Mouse (Mus musculus): ENCODE measurements around the gene Papola. TPM values are rescaled to one million over a fixed set of nuclear protein-coding genes. Genes with fewer than 3 reads are reported as not detected.

Papola gene
- polyA plus RNA-seq, 1 experiment from 2014 or later, result 197 TPM

GRCm38 (mm10) chr12:105787626-105788025 lies 3.1 kb downstream of the Papola start:
- ATAC-seq (ENCODE audit: low FRiP score, low TSS enrichment), result no peak
- H3K27me3 ChIP-seq (ENCODE audit: control insufficient read depth, insufficient read depth, low read length), result no peaks in the 10 kb centered on the region
- no peaks in the 10 kb centered on the region for H3K36me3 ChIP-seq (ENCODE audit: control insufficient read depth, insufficient read depth, low read length)
- H3K27ac ChIP-seq (ENCODE audit: low read depth, low read length), result no peak overlapping the region
- no peak overlapping the region for H3K9ac ChIP-seq (ENCODE audit: low read depth, low read length)
- no peak overlapping the region for H3K4me2 ChIP-seq (replicated peaks; ENCODE audit: low read depth, low read length)
- 97% methylated on average over 2 of the region's 2 CpGs for WGBS
- H3K4me1 ChIP-seq (ENCODE audit: control insufficient read depth, insufficient read depth, low read length), result peaks cover 13% of the 10 kb centered on the region
- no peak overlapping the region for H3K4me3 ChIP-seq (ENCODE audit: low read length)
- no peaks in the 10 kb centered on the region for H3K9me3 ChIP-seq (ENCODE audit: control insufficient read depth, low read length)

GRCm38 (mm10) chr12:105789885-105790284 lies 5.4 kb downstream of the Papola start:
- WGBS, result 93% methylated on average over 6 of the region's 6 CpGs
- Histone ChIP-seq H3K27ac (ENCODE audit: low read depth, low read length) (no peak overlapping the region), H3K36me3 (ENCODE audit: control insufficient read depth, insufficient read depth, low read length) (0 out of 2 replicates have a peak, but pooled peaks cover 3% of the 10 kb centered on the region), H3K9ac (ENCODE audit: low read depth, low read length) (no peak overlapping the region), H3K4me2 (replicated peaks; ENCODE audit: low read depth, low read length) (no peak overlapping the region), H3K4me3 (ENCODE audit: low read length) (no peak overlapping the region), H3K27me3 (ENCODE audit: control insufficient read depth, insufficient read depth, low read length) (no peaks in the 10 kb centered on the region), H3K9me3 (ENCODE audit: control insufficient read depth, low read length) (no peaks in the 10 kb centered on the region), H3K4me1 (ENCODE audit: control insufficient read depth, insufficient read depth, low read length) (peaks cover 13% of the 10 kb centered on the region)
- ATAC-seq (ENCODE audit: low FRiP score, low TSS enrichment), result no peak

GRCm38 (mm10) chr12:105794896-105795295 lies 10.4 kb downstream of the Papola start:
- no peaks in the 10 kb centered on the region for H3K9me3 ChIP-seq (ENCODE audit: control insufficient read depth, low read length)
- no peaks in the 10 kb centered on the region for H3K4me1 ChIP-seq (ENCODE audit: control insufficient read depth, insufficient read depth, low read length)
- no peak overlapping the region for H3K27ac ChIP-seq (ENCODE audit: low read depth, low read length)
- H3K27me3 ChIP-seq (ENCODE audit: control insufficient read depth, insufficient read depth, low read length), result no peaks in the 10 kb centered on the region
- H3K36me3 ChIP-seq (ENCODE audit: control insufficient read depth, insufficient read depth, low read length), result peaks cover 10% of the 10 kb centered on the region
- H3K9ac ChIP-seq (ENCODE audit: low read depth, low read length), result no peak overlapping the region
- H3K4me3 ChIP-seq (ENCODE audit: low read length), result no peak overlapping the region
- H3K4me2 ChIP-seq (replicated peaks; ENCODE audit: low read depth, low read length), result no peak overlapping the region
- WGBS, result 83% methylated on average over 2 of the region's 2 CpGs
- no peak for ATAC-seq (ENCODE audit: low FRiP score, low TSS enrichment)

GRCm38 (mm10) chr12:105798001-105798400 lies 13.5 kb downstream of the Papola start:
- H3K36me3 ChIP-seq (ENCODE audit: control insufficient read depth, insufficient read depth, low read length), result peaks cover 29% of the 10 kb centered on the region
- ATAC-seq (ENCODE audit: low FRiP score, low TSS enrichment), result no peak
- no peaks in the 10 kb centered on the region for H3K27me3 ChIP-seq (ENCODE audit: control insufficient read depth, insufficient read depth, low read length)
- no peak overlapping the region for H3K27ac ChIP-seq (ENCODE audit: low read depth, low read length)
- no peak overlapping the region for H3K9ac ChIP-seq (ENCODE audit: low read depth, low read length)
- no peak overlapping the region for H3K4me2 ChIP-seq (replicated peaks; ENCODE audit: low read depth, low read length)
- H3K9me3 ChIP-seq (ENCODE audit: control insufficient read depth, low read length), result no peaks in the 10 kb centered on the region
- H3K4me3 ChIP-seq (ENCODE audit: low read length), result no peak overlapping the region
- H3K4me1 ChIP-seq (ENCODE audit: control insufficient read depth, insufficient read depth, low read length), result no peaks in the 10 kb centered on the region

GRCm38 (mm10) chr12:105805790-105806189 lies 21.3 kb downstream of the Papola start:
- 97% methylated on average over 3 of the region's 3 CpGs for WGBS
- Histone ChIP-seq H3K4me1 (ENCODE audit: control insufficient read depth, insufficient read depth, low read length) (no peaks in the 10 kb centered on the region), H3K4me2 (replicated peaks; ENCODE audit: low read depth, low read length) (no peak overlapping the region), H3K4me3 (ENCODE audit: low read length) (no peak overlapping the region), H3K9me3 (ENCODE audit: control insufficient read depth, low read length) (no peaks in the 10 kb centered on the region), H3K27me3 (ENCODE audit: control insufficient read depth, insufficient read depth, low read length) (no peaks in the 10 kb centered on the region), H3K36me3 (ENCODE audit: control insufficient read depth, insufficient read depth, low read length) (peaks cover 81% of the 10 kb centered on the region), H3K27ac (ENCODE audit: low read depth, low read length) (no peak overlapping the region), H3K9ac (ENCODE audit: low read depth, low read length) (no peak overlapping the region)
- ATAC-seq (ENCODE audit: low FRiP score, low TSS enrichment), result no peak

GRCm38 (mm10) chr12:105806205-105806604 lies 21.7 kb downstream of the Papola start:
- Histone ChIP-seq H3K27me3 (ENCODE audit: control insufficient read depth, insufficient read depth, low read length) (no peaks in the 10 kb centered on the region), H3K4me1 (ENCODE audit: control insufficient read depth, insufficient read depth, low read length) (no peaks in the 10 kb centered on the region), H3K4me3 (ENCODE audit: low read length) (no peak overlapping the region), H3K9me3 (ENCODE audit: control insufficient read depth, low read length) (no peaks in the 10 kb centered on the region), H3K36me3 (ENCODE audit: control insufficient read depth, insufficient read depth, low read length) (peaks cover 80% of the 10 kb centered on the region), H3K27ac (ENCODE audit: low read depth, low read length) (no peak overlapping the region), H3K4me2 (replicated peaks; ENCODE audit: low read depth, low read length) (no peak overlapping the region), H3K9ac (ENCODE audit: low read depth, low read length) (no peak overlapping the region)
- ATAC-seq (ENCODE audit: low FRiP score, low TSS enrichment), result no peak
- WGBS, result 95% methylated on average over 3 of the region's 3 CpGs

GRCm38 (mm10) chr12:105807416-105807815 lies 22.9 kb downstream of the Papola start:
- Histone ChIP-seq H3K36me3 (ENCODE audit: control insufficient read depth, insufficient read depth, low read length) (peaks cover 86% of the 10 kb centered on the region), H3K27ac (ENCODE audit: low read depth, low read length) (no peak overlapping the region), H3K4me1 (ENCODE audit: control insufficient read depth, insufficient read depth, low read length) (no peaks in the 10 kb centered on the region), H3K4me2 (replicated peaks; ENCODE audit: low read depth, low read length) (no peak overlapping the region), H3K4me3 (ENCODE audit: low read length) (no peak overlapping the region), H3K9me3 (ENCODE audit: control insufficient read depth, low read length) (no peaks in the 10 kb centered on the region), H3K9ac (ENCODE audit: low read depth, low read length) (no peak overlapping the region), H3K27me3 (ENCODE audit: control insufficient read depth, insufficient read depth, low read length) (no peaks in the 10 kb centered on the region)
- 96% methylated on average over 7 of the region's 7 CpGs for WGBS
- no peak for ATAC-seq (ENCODE audit: low FRiP score, low TSS enrichment)

- Histone ChIP-seq H3K4me2 (replicated peaks; ENCODE audit: low read depth, low read length) (no peak overlapping the region), H3K9me3 (ENCODE audit: control insufficient read depth, low read length) (no peaks in the 10 kb centered on the region), H3K36me3 (ENCODE audit: control insufficient read depth, insufficient read depth, low read length) (peaks cover 89% of the 10 kb centered on the region), H3K9ac (ENCODE audit: low read depth, low read length) (no peak overlapping the region), H3K27me3 (ENCODE audit: control insufficient read depth, insufficient read depth, low read length) (no peaks in the 10 kb centered on the region), H3K4me3 (ENCODE audit: low read length) (no peak overlapping the region), H3K27ac (ENCODE audit: low read depth, low read length) (no peak overlapping the region), H3K4me1 (ENCODE audit: control insufficient read depth, insufficient read depth, low read length) (no peaks in the 10 kb centered on the region)
- no peak for ATAC-seq (ENCODE audit: low FRiP score, low TSS enrichment)
- WGBS, result 76% methylated on average over 3 of the region's 3 CpGs
These were observed 24.5 kb downstream of the Papola start for GRCm38 (mm10) chr12:105808945-105809344.

- H3K9ac ChIP-seq (ENCODE audit: low read depth, low read length), result no peak overlapping the region
- ATAC-seq (ENCODE audit: low FRiP score, low TSS enrichment), result no peak
- no peak overlapping the region for H3K4me2 ChIP-seq (replicated peaks; ENCODE audit: low read depth, low read length)
- H3K27me3 ChIP-seq (ENCODE audit: control insufficient read depth, insufficient read depth, low read length), result no peaks in the 10 kb centered on the region
- no peak overlapping the region for H3K4me3 ChIP-seq (ENCODE audit: low read length)
- H3K9me3 ChIP-seq (ENCODE audit: control insufficient read depth, low read length), result no peaks in the 10 kb centered on the region
- no peaks in the 10 kb centered on the region for H3K4me1 ChIP-seq (ENCODE audit: control insufficient read depth, insufficient read depth, low read length)
- no peak overlapping the region for H3K27ac ChIP-seq (ENCODE audit: low read depth, low read length)
- peaks cover 82% of the 10 kb centered on the region for H3K36me3 ChIP-seq (ENCODE audit: control insufficient read depth, insufficient read depth, low read length)
- WGBS, result 84% methylated on average over 6 of the region's 6 CpGs
These were observed 26.1 kb downstream of the Papola start for GRCm38 (mm10) chr12:105810608-105811007.

GRCm38 (mm10) chr12:105813957-105814356 lies 29.5 kb downstream of the Papola start:
- ATAC-seq (ENCODE audit: low FRiP score, low TSS enrichment), result no peak
- peaks cover 63% of the 10 kb centered on the region for H3K36me3 ChIP-seq (ENCODE audit: control insufficient read depth, insufficient read depth, low read length)
- 91% methylated on average over 6 of the region's 6 CpGs for WGBS

More at GRCm38 (mm10) chr12:105813957-105814356, 29.5 kb downstream of the Papola start:
- Histone ChIP-seq H3K4me2 (replicated peaks; ENCODE audit: low read depth, low read length) (no peak overlapping the region), H3K4me1 (ENCODE audit: control insufficient read depth, insufficient read depth, low read length) (no peaks in the 10 kb centered on the region), H3K27me3 (ENCODE audit: control insufficient read depth, insufficient read depth, low read length) (no peaks in the 10 kb centered on the region), H3K4me3 (ENCODE audit: low read length) (no peak overlapping the region), H3K9ac (ENCODE audit: low read depth, low read length) (no peak overlapping the region), H3K27ac (ENCODE audit: low read depth, low read length) (no peak overlapping the region), H3K9me3 (ENCODE audit: control insufficient read depth, low read length) (no peaks in the 10 kb centered on the region)

Measured in kidney, embryonic 14.5 days (tissue).